Mouse (Mus musculus) forebrain, embryonic 14.5 days (tissue): ENCODE measurements at regions not wholly inside any gene's neighbourhood (a gene's known extent, or its start where the extent isn't known, plus 50 kb on each side); places are given as distances from the start of the nearest gene placed in this dataset.

Source experiments
- ATAC-seq: fragments of 200-750 bp; cut with Nextera tagmentation; 2 replicates; pipeline ENCODE4 v1.8.0; 2017; ENCODE audit warnings: mild to moderate bottlenecking, moderate library complexity
- DNase-seq: peaks from one replicate; pipeline ENCODE4 v3.0.0-alpha.2; 2015; ENCODE audit warnings: low spot score
- H3K27ac ChIP-seq: fragments of 300-500 bp; sonication (generic); 2 replicates; pipeline ENCODE4 v1.5.1; 2014; ENCODE audit warnings: low read depth, mild to moderate bottlenecking, control low read depth, low read length, moderate library complexity
- H3K27me3 ChIP-seq: fragments of 300-500 bp; sonication (generic); replicated peaks from 2 replicates; pipeline ENCODE4 v1.6.1; 2014; ENCODE audit warnings: low read length, control low read depth, mixed read lengths; ENCODE audit not compliant: control insufficient read depth, insufficient read depth
- H3K36me3 ChIP-seq: fragments of 300-500 bp; sonication (generic); 2 replicates; pipeline ENCODE4 v1.6.1; 2014; ENCODE audit warnings: low read length, control low read depth; ENCODE audit not compliant: control insufficient read depth, insufficient read depth
- H3K4me1 ChIP-seq: fragments of 300-500 bp; sonication (generic); 2 replicates; pipeline ENCODE4 v1.6.1; 2014; ENCODE audit warnings: antibody characterized with exemption, low read length, control low read depth; ENCODE audit not compliant: control insufficient read depth, insufficient read depth
- H3K4me2 ChIP-seq: fragments of 300-500 bp; sonication (generic); 2 replicates; pipeline ENCODE4 v1.6.1; 2014; ENCODE audit warnings: mild to moderate bottlenecking, control low read depth, low read length
- H3K4me3 ChIP-seq: fragments of 300-500 bp; sonication (generic); 2 replicates; pipeline ENCODE4 v1.5.1; 2014; ENCODE audit warnings: low read depth, low read length, control low read depth
- H3K9ac ChIP-seq: fragments of 300-500 bp; sonication (generic); 2 replicates; pipeline ENCODE4 v1.6.1; 2014; ENCODE audit warnings: mild to moderate bottlenecking, low read length, control low read depth, moderate library complexity
- H3K9me3 ChIP-seq: fragments of 300-500 bp; sonication (generic); replicated peaks from 2 replicates; pipeline ENCODE4 v1.6.1; 2016; ENCODE audit warnings: low read length, control low read depth, mixed read lengths; ENCODE audit not compliant: control insufficient read depth
- WGBS: fragments of 180-500 bp; shearing (Covaris S2); extraction: QIAGEN DNeasy Blood & Tissue Kit; methylation state at CpG from one replicate; pipeline ENCODE4 v1.1.7; 2014; 5-methylcytosine and 5-hydroxymethylcytosine counted together

DNA sequence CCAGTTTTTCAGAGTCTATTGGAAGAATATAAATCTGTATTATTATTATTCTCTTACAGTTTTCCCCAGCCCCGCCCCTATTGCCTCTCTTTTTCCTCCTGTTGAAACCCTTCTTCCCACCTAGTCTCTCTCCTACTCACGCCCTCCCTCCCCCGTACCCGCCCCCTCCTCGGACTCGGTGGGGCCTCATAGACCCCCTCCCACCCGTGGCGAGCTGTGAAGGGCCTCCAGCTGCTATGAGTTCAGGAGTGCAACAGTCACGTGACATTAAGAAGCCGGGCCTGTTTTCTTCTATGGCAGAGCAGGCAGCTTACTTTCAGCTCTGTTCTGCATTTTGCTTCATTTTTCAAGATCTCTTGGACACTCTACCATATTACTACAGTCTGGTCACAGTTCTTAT, 139.8 kb downstream of the Icos start:
- DNase-seq (no peak), ATAC-seq (peak; percentile 54)
- Histone ChIP-seq H3K9ac (no peak overlapping the region), H3K4me1 (peaks cover 4% of the 10 kb centered on the region; the same call in 1 of the 2 replicates), H3K36me3 (no peaks in the 10 kb centered on the region), H3K27ac (no peak overlapping the region), H3K4me3 (no peak overlapping the region), H3K4me2 (no peak overlapping the region), H3K27me3 (no peaks in the 10 kb centered on the region), H3K9me3 (no peaks in the 10 kb centered on the region)
- 41% methylated on average over 10 of the region's 10 CpGs for WGBS

DNA sequence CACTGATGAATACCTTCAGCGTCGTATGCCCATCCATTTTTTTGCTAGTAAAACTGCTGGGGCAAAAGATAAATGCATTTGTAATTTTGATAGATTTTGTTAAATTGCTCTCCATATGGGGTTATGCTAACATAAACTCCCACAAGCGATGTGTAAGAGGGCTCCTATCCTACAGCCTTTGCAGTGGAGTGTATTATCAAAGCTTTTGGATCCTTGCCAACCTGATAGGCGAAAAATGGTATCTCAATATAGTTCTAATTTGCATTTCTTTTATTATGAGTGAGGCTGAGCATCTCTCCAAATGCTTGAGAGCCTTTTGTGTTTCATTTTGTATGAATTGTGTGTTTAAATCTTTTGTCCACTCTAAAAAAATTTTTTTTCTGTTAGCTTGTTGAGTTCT, 140.3 kb downstream of the Icos start:
- Histone ChIP-seq H3K27ac (no peak overlapping the region), H3K4me1 (peaks cover 4% of the 10 kb centered on the region; the same call in 1 of the 2 replicates), H3K36me3 (no peaks in the 10 kb centered on the region), H3K27me3 (no peaks in the 10 kb centered on the region), H3K9ac (no peak overlapping the region), H3K4me3 (no peak overlapping the region), H3K4me2 (no peak overlapping the region), H3K9me3 (no peaks in the 10 kb centered on the region)
- WGBS: 48% methylated on average over 4 of the region's 4 CpGs
- peak; percentile 78 for DNase-seq
- ATAC-seq: peak; percentile 70

DNA sequence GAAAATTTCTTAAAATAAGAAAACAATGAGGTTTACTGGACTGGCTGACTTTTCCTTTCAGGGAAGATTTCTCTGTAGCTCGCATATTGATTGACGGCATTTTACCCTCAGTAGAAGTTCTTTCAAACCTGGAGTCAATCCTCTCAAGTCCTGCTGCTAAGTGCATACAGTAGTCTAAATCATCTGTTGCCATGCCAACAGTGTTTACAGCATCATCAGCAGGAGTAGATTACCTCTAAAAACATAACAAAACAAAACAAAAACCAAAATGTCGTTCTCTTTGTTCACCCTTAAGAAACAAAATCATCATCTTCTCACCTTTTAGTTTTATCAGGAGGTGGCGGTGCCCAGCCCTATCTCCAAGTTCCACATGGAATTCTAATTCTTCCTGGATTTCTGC, 143.8 kb downstream of the Icos start:
- Histone ChIP-seq H3K4me1 (peaks cover 4% of the 10 kb centered on the region; the same call in 1 of the 2 replicates), H3K9me3 (no peaks in the 10 kb centered on the region), H3K4me3 (no peak overlapping the region), H3K4me2 (no peak overlapping the region), H3K9ac (no peak overlapping the region), H3K27ac (no peak overlapping the region), H3K27me3 (no peaks in the 10 kb centered on the region), H3K36me3 (no peaks in the 10 kb centered on the region)
- peak; percentile 19 for DNase-seq
- no peak for ATAC-seq
- WGBS: 81% methylated on average over 4 of the region's 4 CpGs

DNA sequence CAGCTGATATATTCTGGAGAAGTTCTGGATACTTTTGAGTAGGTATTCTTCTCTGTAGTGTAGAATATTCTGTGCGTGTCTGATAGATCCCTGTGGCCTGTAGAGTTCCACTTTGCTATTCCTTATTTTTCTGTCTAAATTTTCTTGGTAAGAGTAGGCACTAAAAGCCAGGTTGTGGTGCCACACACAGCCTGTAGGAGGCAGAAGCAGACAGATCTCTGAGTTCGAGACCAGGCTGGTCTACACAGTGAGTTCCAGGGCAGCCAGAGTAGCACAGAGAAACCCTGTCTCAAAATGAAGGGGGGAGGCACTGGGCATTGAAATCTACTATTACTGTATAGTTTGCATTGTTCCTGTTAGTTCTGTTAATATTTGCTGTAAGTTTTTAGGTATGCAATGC, 147.4 kb downstream of the Icos start:
- 93% methylated on average over 2 of the region's 2 CpGs for WGBS
- Histone ChIP-seq H3K4me2 (no peak overlapping the region), H3K36me3 (no peaks in the 10 kb centered on the region), H3K27me3 (no peaks in the 10 kb centered on the region), H3K27ac (no peak overlapping the region), H3K9ac (no peak overlapping the region), H3K9me3 (no peaks in the 10 kb centered on the region), H3K4me1 (no peaks in the 10 kb centered on the region), H3K4me3 (no peak overlapping the region)
- ATAC-seq (no peak), DNase-seq (no peak)

DNA sequence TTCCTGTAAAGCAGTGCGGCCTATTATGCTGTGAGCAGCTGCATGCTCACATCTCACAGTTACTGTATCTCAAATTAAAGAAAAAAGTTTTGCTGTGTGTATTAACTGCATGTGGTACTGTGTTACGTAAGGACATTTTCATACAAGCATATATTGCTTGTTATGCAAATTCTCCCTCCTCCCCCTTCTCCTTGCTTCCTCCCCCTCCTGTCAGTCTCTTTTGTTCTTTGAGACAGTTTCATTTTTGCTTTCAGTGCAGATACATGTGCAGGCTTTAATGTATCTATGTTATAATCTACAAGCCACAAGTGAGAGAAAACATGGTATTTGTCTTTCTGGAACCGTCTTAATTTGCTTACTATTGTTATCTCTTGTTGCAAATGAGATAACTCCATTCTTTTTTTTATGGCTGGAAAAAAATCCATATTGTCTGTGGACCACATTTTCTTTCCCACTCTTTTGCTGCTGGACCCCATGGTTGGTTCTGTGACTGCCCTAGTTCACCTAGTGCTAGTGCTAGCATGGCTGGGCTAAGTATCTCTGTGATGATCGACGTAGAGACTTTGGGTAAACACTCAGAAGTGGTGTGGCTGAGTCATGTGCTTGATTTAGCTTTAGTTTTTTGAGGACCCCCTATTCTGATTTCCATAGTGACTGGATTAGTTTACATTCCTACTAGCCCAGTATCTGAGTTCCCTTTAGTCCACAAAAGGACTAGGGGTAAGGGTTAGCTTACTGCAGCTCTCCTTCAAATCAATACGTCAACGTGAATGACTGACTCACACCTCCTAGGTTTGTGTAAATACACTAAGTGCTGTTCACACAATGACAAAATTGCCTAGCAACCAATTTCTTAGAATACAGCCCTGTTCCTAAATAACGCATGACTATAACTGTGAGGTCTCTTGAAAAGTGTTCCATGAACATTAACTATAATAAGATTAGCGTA, 158.1 kb downstream of the Icos start:
- no peaks in the 10 kb centered on the region for H3K36me3 ChIP-seq
- H3K27me3 ChIP-seq: no peaks in the 10 kb centered on the region
- H3K27ac ChIP-seq: no peak overlapping the region
- H3K9ac ChIP-seq: no peak overlapping the region
- H3K4me2 ChIP-seq: no peak overlapping the region
- H3K4me1 ChIP-seq: peaks cover 15% of the 10 kb centered on the region
- H3K9me3 ChIP-seq: no peaks in the 10 kb centered on the region
- 68% methylated on average over 9 of the region's 9 CpGs for WGBS
- H3K4me3 ChIP-seq: no peak overlapping the region
- no peak for ATAC-seq
- DNase-seq: peak; percentile 27

DNA sequence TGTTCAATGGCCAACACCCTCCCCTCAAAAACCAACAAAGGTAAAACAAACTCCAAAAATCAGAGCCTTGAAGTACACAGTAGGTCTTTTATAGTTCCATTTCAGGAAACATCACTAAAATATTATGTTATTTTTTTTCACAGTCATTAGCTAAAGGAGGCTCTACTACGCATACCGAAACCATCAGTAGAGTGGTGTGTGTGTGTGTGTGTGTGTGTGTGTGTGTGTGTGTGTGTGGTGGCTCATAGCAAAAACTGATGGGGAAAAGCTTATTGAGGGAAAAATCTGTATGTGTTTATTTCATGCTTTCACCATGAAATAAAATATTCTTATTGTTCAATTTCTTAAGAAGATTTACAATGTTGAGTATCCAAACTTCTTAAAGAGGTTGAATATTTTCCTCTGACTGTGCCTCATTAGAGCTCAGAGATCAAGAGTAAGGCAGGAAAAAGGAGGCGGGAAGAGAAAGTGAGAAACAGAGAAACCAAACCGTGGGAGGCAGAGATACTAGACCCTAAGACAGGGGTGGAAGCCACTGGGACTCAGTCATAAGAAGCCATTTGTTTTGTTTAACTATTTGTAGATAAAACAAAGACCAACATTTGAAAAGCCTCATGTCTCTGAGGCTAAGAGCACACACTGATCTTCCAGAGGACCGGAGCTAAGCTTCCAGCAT, 159.6 kb downstream of the Icos start:
- Histone ChIP-seq H3K9me3 (no peaks in the 10 kb centered on the region), H3K27me3 (no peaks in the 10 kb centered on the region), H3K4me2 (no peak overlapping the region), H3K9ac (no peak overlapping the region), H3K4me1 (peaks cover 25% of the 10 kb centered on the region), H3K27ac (no peak overlapping the region; the same call in 1 of the 2 replicates), H3K4me3 (no peak overlapping the region), H3K36me3 (no peaks in the 10 kb centered on the region)
- ATAC-seq (no peak), DNase-seq (no peak)
- WGBS: 65% methylated on average over 5 of the region's 5 CpGs

DNA sequence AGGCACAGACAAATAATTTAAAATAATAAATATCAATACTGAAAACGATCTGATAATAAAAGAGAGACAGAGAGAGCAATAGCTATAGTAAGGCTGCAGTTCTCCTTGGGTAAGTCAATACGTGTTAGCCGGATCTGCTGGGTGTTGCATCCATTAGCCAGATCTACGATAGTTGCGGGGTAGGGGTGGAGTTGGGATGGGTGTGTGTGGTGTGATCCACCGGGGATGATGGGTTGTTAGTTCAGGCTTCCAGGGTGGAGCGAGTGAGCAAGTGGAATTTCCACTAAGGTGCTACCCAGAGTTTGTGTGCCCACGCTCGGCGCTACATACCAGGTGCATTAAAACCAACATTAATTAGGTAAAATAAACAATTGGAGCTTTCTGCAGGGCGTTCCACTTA, 160.2 kb downstream of the Icos start:
- peaks cover 29% of the 10 kb centered on the region for H3K4me1 ChIP-seq

DNA sequence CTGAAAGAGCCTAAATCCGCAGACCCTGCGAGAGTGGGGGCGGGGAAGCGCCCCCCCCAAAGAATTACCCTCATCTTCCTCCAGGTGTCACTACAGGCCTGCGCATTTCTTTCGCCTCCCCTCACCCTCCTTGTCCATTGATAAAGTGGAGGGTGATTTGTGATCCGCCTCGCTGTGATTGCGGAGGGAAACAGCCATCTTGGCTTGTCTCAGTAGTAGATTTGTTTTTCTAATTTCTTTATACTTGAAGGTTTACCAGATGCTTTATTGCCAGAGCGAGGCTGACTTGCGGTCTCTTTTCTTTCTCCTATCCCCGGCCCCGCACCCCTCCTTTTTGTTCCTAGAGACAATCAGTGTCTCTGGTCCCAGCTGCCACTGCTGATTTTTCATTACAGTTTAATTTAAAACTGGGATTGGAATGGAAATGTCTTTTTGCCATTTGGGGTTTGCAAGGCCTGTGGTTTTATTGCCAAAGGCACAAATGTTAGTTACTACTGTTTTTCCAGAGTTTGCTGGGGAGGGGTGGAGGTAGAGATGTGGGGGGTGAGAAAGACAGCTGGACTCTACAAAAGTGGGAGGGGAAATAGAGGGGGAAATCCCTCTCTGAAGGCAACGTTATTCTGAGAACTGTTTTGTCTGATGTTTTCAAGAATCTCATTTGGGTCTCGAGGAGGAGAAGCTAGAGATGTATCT, 161.7 kb downstream of the Icos start:
- H3K27me3 ChIP-seq: no peaks in the 10 kb centered on the region
- DNase-seq: peak; percentile 85
- peaks cover 42% of the 10 kb centered on the region for H3K4me1 ChIP-seq
- H3K4me2 ChIP-seq: peak overlapping the region; percentile 46
- ATAC-seq: peak; percentile 80
- peak overlapping the region; percentile 16 for H3K4me3 ChIP-seq
- 3% methylated on average over 15 of the region's 15 CpGs for WGBS
- no peaks in the 10 kb centered on the region for H3K36me3 ChIP-seq
- H3K9me3 ChIP-seq: no peaks in the 10 kb centered on the region
- H3K9ac ChIP-seq: peak overlapping the region; percentile 50
- H3K27ac ChIP-seq: peak overlapping the region; percentile 65

More for the DNA sequence above, 160.2 kb downstream of the Icos start:
- Histone ChIP-seq H3K4me3 (no peak overlapping the region), H3K36me3 (no peaks in the 10 kb centered on the region), H3K9ac (no peak overlapping the region), H3K4me2 (no peak overlapping the region), H3K27ac (no peak overlapping the region; the same call in 1 of the 2 replicates), H3K9me3 (no peaks in the 10 kb centered on the region), H3K27me3 (no peaks in the 10 kb centered on the region)
- ATAC-seq (no peak), DNase-seq (no peak)
- 82% methylated on average over 11 of the region's 11 CpGs for WGBS
